Mouse (Mus musculus) liver, embryonic 16.5 days (tissue): ENCODE results near the gene Mdn1. TPM values are rescaled to one million over a fixed set of nuclear protein-coding genes. Genes with fewer than 3 reads are reported as not detected.

ENCODE experiments used
- ATAC-seq: fragments of 200-750 bp; cut with Nextera tagmentation; 2 replicates; pipeline ENCODE4 v1.8.0; 2017; ENCODE audit warnings: low read depth, mild to moderate bottlenecking, moderate number of reproducible peaks, moderate library complexity
- H3K27ac ChIP-seq: fragments of 300-500 bp; sonication (generic); 2 replicates; pipeline ENCODE4 v1.5.1; 2014; ENCODE audit warnings: mild to moderate bottlenecking, low read length
- H3K27me3 ChIP-seq: fragments of 300-500 bp; sonication (generic); 2 replicates; pipeline ENCODE4 v1.6.1; 2014; ENCODE audit warnings: low read depth, low read length, mixed read lengths; ENCODE audit not compliant: control insufficient read depth, insufficient read depth
- H3K36me3 ChIP-seq: fragments of 300-500 bp; sonication (generic); 2 replicates; pipeline ENCODE4 v1.6.1; 2014; ENCODE audit warnings: mild to moderate bottlenecking; ENCODE audit not compliant: control insufficient read depth, insufficient read depth
- H3K4me1 ChIP-seq: fragments of 300-500 bp; sonication (generic); 2 replicates; pipeline ENCODE4 v1.6.1; 2014; ENCODE audit warnings: low read depth, low read length, mixed read lengths; ENCODE audit not compliant: control insufficient read depth
- H3K4me2 ChIP-seq: fragments of 300-500 bp; sonication (generic); 2 replicates; pipeline ENCODE4 v1.6.1; 2014; ENCODE audit warnings: low read depth, low read length, mixed read lengths
- H3K4me3 ChIP-seq: fragments of 300-500 bp; sonication (generic); 2 replicates; pipeline ENCODE4 v1.5.1; 2014; ENCODE audit warnings: low read depth, mild to moderate bottlenecking, low read length
- H3K9ac ChIP-seq: fragments of 300-500 bp; sonication (generic); 2 replicates; pipeline ENCODE4 v1.6.1; 2014; ENCODE audit warnings: low read depth, low read length
- H3K9me3 ChIP-seq: fragments of 300-500 bp; sonication (generic); replicated peaks from 2 replicates; pipeline ENCODE4 v1.6.1; 2016; ENCODE audit warnings: low read length; ENCODE audit not compliant: control insufficient read depth
- WGBS: fragments of 180-500 bp; shearing (Covaris S2); extraction: QIAGEN DNeasy Blood & Tissue Kit; methylation state at CpG from one replicate; pipeline ENCODE4 v1.1.7; 2014; ENCODE audit not compliant: insufficient replicate concordance; 5-methylcytosine and 5-hydroxymethylcytosine counted together
- polyA plus RNA-seq: library from polyadenylated mRNA; unstranded; fragments of >200 nt; fragmentation: Nextera tagmentation; extraction: Ambion mirVana; gene quantifications from 2 replicates; pipeline ENCODE4 v1.2.1, GENCODE M21; 2015

The Mdn1 gene
- polyA plus RNA-seq, 1 experiment from 2014 or later = 3.1 TPM

- H3K9me3 ChIP-seq = no peaks in the 10 kb centered on the region
- WGBS = 61% methylated on average over 2 of the region's 2 CpGs
- ATAC-seq = no peak
Observed at GRCm38 (mm10) chr4:32674025-32674424, 17.1 kb downstream of the Mdn1 start.

DNA sequence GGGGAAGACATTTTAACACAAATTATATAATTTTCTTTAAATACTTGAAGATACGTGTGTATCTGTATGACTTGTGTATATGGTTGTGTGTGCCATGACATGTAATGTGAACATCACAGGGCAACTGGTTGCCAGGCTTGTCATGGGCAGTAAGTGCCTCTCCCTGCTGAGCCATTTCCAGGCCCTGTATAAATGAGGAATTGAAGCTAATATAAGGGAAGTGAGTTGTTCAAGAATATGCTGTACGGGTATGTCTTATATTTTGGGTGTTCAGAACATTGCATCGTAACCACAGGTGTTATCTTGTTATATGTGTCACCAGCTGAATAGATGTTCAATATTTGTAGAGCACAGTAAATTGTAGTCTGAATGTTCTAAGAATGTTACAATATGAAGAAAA, 20.6 kb downstream of the Mdn1 start:
- H3K36me3 ChIP-seq = no peaks in the 10 kb centered on the region; the same call in 1 of the 2 replicates
- 68% methylated on average over 3 of the region's 3 CpGs for WGBS

More at GRCm38 (mm10) chr4:32674025-32674424, 17.1 kb downstream of the Mdn1 start:
- H3K4me2 ChIP-seq = no peak overlapping the region
- H3K27ac ChIP-seq = no peak overlapping the region
- H3K36me3 ChIP-seq = peaks cover 2% of the 10 kb centered on the region
- H3K9ac ChIP-seq = no peak overlapping the region
- no peak overlapping the region for H3K4me3 ChIP-seq
- no peaks in the 10 kb centered on the region for H3K27me3 ChIP-seq
- no peaks in the 10 kb centered on the region for H3K4me1 ChIP-seq

DNA sequence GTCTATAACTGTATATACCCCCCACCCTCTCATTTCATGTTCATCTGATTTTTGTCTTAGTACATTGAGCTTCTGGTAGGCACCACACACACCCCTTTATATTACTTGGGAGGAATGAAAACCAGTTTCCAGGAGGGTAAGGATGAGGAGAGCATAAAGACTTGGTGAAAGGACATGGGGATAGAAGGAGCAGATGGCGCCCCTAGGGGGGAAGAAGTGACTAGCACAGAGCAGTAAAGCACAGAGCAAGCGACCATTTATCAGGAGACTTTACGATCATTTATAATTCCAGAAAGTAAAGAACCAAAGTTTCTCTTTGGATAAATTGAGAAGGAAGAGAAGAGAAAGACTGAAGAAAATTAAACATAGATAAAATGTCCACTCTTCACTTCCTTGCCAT, 23.9 kb downstream of the Mdn1 start:
- H3K9ac ChIP-seq = no peak overlapping the region
- no peak overlapping the region for H3K27ac ChIP-seq
- no peaks in the 10 kb centered on the region; the same call in 1 of the 2 replicates for H3K36me3 ChIP-seq
- H3K4me2 ChIP-seq = no peak overlapping the region
- no peaks in the 10 kb centered on the region for H3K27me3 ChIP-seq
- ATAC-seq = no peak
- H3K9me3 ChIP-seq = no peaks in the 10 kb centered on the region
- no peak overlapping the region for H3K4me3 ChIP-seq
- 70% methylated on average over 3 of the region's 3 CpGs for WGBS
- no peaks in the 10 kb centered on the region for H3K4me1 ChIP-seq

More for the DNA sequence above, 20.6 kb downstream of the Mdn1 start:
- Histone ChIP-seq H3K27me3 (no peaks in the 10 kb centered on the region), H3K4me2 (no peak overlapping the region), H3K9ac (no peak overlapping the region), H3K27ac (no peak overlapping the region), H3K9me3 (no peaks in the 10 kb centered on the region), H3K4me1 (no peaks in the 10 kb centered on the region), H3K4me3 (no peak overlapping the region)
- no peak for ATAC-seq

DNA sequence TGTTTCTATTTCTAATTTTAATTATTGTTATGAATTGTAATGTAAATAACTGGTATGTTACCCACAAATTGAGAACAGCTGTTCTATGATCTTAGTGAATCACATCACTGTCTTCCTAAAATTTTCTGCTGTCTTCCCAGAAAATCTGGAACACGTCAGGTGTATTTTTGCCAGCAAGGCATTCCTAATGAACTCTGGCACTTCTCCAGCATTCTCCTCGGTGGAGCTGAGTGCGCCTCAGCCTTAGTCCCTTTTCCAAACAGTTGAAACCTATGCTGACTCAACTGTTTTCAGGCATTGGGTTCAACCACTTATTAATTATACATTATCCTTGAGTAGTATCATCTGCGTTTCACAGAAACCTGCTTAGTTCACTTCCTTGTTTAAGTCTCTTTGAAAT, 25.6 kb downstream of the Mdn1 start:
- Histone ChIP-seq H3K9me3 (no peaks in the 10 kb centered on the region), H3K4me1 (no peaks in the 10 kb centered on the region), H3K27me3 (no peaks in the 10 kb centered on the region), H3K27ac (no peak overlapping the region), H3K4me3 (no peak overlapping the region), H3K4me2 (no peak overlapping the region), H3K9ac (no peak overlapping the region), H3K36me3 (no peaks in the 10 kb centered on the region)
- ATAC-seq = no peak
- WGBS = 67% methylated on average over 4 of the region's 4 CpGs

DNA sequence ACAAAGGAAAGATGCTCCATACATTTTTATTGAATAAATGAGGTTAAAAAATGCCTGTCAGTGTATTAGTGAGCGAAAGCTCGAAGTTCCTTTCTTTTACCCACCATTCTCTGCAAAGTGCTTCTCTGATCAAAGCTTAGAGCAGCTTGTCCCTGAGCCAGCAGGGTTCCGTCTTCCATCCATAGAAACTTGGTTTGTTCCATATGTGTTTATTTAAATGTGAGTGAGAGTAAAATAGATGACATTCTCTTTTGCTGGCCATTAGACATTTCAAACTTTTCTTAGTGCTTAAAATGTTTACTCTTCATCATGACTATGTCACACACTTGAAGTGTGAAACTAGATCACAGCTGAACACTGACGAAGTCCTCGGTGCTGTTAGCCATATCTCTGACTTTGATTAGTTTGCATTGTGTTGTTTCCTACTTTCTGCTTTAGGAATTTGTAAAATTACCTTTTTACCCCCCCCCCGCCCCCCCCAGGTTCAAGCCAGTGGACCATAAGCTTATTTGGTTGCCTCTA, 26.2 kb downstream of the Mdn1 start:
- H3K9ac ChIP-seq = no peak overlapping the region
- no peaks in the 10 kb centered on the region for H3K9me3 ChIP-seq
- H3K4me3 ChIP-seq = no peak overlapping the region
- no peak overlapping the region for H3K27ac ChIP-seq
- H3K4me1 ChIP-seq = no peaks in the 10 kb centered on the region
- H3K27me3 ChIP-seq = no peaks in the 10 kb centered on the region
- WGBS = 74% methylated on average over 6 of the region's 6 CpGs
- no peak overlapping the region for H3K4me2 ChIP-seq
- no peaks in the 10 kb centered on the region for H3K36me3 ChIP-seq
- ATAC-seq = no peak

- H3K27me3 ChIP-seq = no peaks in the 10 kb centered on the region
- 77% methylated on average over 1 of the region's 1 CpGs for WGBS
- no peak overlapping the region for H3K9ac ChIP-seq
- ATAC-seq = no peak
- H3K36me3 ChIP-seq = peaks cover 7% of the 10 kb centered on the region; the same call in 1 of the 2 replicates
- H3K4me1 ChIP-seq = no peaks in the 10 kb centered on the region
- no peak overlapping the region for H3K27ac ChIP-seq
- H3K4me3 ChIP-seq = no peak overlapping the region
- no peaks in the 10 kb centered on the region for H3K9me3 ChIP-seq
- no peak overlapping the region for H3K4me2 ChIP-seq
Observed at GRCm38 (mm10) chr4:32717733-32718132, 60.8 kb downstream of the Mdn1 start.

DNA sequence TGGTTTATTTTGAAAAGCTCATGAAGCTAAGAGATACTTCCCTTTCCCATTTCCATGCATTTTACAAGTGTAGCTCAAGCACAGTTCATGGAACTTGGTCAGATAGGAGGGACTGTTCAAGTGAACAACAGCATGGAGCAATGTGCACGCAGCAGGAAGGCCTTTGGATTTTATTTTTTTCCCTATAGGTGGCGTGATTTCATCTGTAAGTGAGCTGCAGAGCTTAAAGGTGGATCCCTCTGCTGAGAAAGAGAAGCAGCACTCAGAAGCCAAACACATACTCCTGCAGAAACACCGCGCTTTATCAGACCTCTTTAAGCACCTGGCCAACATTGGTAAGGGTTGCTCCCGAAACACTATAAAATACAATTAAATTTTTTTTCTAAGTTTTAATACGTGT, 88.5 kb downstream of the Mdn1 start:
- Histone ChIP-seq H3K4me1 (no peaks in the 10 kb centered on the region), H3K36me3 (peaks cover 6% of the 10 kb centered on the region; the same call in 1 of the 2 replicates), H3K27me3 (no peaks in the 10 kb centered on the region), H3K4me2 (no peak overlapping the region), H3K9ac (no peak overlapping the region), H3K27ac (no peak overlapping the region), H3K9me3 (no peaks in the 10 kb centered on the region), H3K4me3 (no peak overlapping the region)
- ATAC-seq = no peak
- 80% methylated on average over 6 of the region's 6 CpGs for WGBS

DNA sequence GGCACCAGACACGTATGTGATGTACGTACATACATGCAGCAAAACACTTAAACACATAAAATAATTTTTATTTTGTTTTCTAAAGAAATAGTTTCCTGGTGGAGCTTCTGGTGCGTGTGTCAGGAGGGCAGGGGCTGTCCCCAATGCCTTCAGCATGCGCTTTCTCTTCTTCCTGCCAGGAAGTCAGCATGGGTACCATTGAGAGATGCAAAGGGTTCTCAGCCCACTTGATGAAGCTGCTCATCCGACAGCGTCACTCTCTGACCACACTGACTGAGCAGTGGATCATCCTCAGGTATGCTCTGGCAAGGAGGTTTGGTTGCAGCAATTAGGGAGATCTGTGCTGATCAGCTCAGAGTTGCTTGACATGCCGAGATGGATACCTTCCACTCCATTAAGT, 91.5 kb downstream of the Mdn1 start:
- H3K27ac ChIP-seq = no peak overlapping the region
- H3K27me3 ChIP-seq = no peaks in the 10 kb centered on the region
- no peaks in the 10 kb centered on the region for H3K4me1 ChIP-seq
- H3K9me3 ChIP-seq = no peaks in the 10 kb centered on the region
- no peak for ATAC-seq
- H3K4me2 ChIP-seq = no peak overlapping the region
- WGBS = 77% methylated on average over 7 of the region's 7 CpGs
- no peak overlapping the region for H3K9ac ChIP-seq
- H3K4me3 ChIP-seq = no peak overlapping the region
- peaks cover 13% of the 10 kb centered on the region; the same call in 1 of the 2 replicates for H3K36me3 ChIP-seq

GRCm38 (mm10) chr4:32750711-32751110, 93.8 kb downstream of the Mdn1 start:
- Histone ChIP-seq H3K4me3 (no peak overlapping the region), H3K36me3 (peaks cover 10% of the 10 kb centered on the region; the same call in 1 of the 2 replicates), H3K9ac (no peak overlapping the region), H3K4me2 (no peak overlapping the region), H3K27ac (no peak overlapping the region), H3K9me3 (no peaks in the 10 kb centered on the region), H3K4me1 (no peaks in the 10 kb centered on the region), H3K27me3 (no peaks in the 10 kb centered on the region)
- ATAC-seq = no peak
- WGBS = 78% methylated on average over 1 of the region's 1 CpGs
